Mouse (Mus musculus) CH12.LX (cell line): ENCODE data around the gene Lin52. TPM values are rescaled to one million over a fixed set of nuclear protein-coding genes. Genes with fewer than 3 reads are reported as not detected.

ENCODE experiments used
- DNase-seq: peaks from one replicate; pipeline ENCODE4 v3.0.0-alpha.2; 2013; ENCODE audit errors: extremely low read depth
- H3K27ac ChIP-seq: 2 replicates; pipeline ENCODE4 v1.5.1; 2012; ENCODE audit warnings: low read depth, mild to moderate bottlenecking, control low read depth, moderate library complexity; ENCODE audit not compliant: insufficient read depth
- H3K27me3 ChIP-seq: replicated peaks from 2 replicates; pipeline ENCODE3; 2012; ENCODE audit warnings: inconsistent platforms
- H3K36me3 ChIP-seq, 2 experiments: replicated peaks in 1 of 2; 2 replicates each; pipeline versions ENCODE3 to v1.6.1; 2012; ENCODE audit warnings: inconsistent platforms in 1 of 2, low read length in 1 of 2, mild to moderate bottlenecking in 1 of 2, mixed read lengths in 1 of 2, moderate library complexity in 1 of 2; ENCODE audit not compliant: control insufficient read depth in 1 of 2, insufficient read depth in 1 of 2
- H3K4me1 ChIP-seq, 2 experiments: 2 replicates each; pipeline ENCODE4 v1.6.1; 2012; ENCODE audit warnings: inconsistent platforms in 1 of 2, moderate library complexity in 1 of 2; ENCODE audit not compliant: insufficient read depth in 2 of 2, control insufficient read depth in 1 of 2
- H3K4me2 ChIP-seq: 2 replicates; pipeline ENCODE4 v1.6.1; 2012; ENCODE audit warnings: low read depth, mild to moderate bottlenecking, control low read depth; ENCODE audit not compliant: poor library complexity, insufficient read depth, severe bottlenecking
- H3K4me3 ChIP-seq, 3 experiments: fragments of 150-350 bp in 1 of 3; sonication (generic) in 1 of 3; replicated peaks in 1 of 3; 2 replicates each; pipeline versions ENCODE3 to v1.5.1; 2011 to 2012; ENCODE audit warnings: low read depth in 2 of 3, low read length in 2 of 3, mild to moderate bottlenecking in 2 of 3, moderate library complexity in 2 of 3, control low read depth in 1 of 3, improper control_type of control experiment in 1 of 3, inconsistent platforms in 1 of 3, mixed read lengths in 1 of 3; ENCODE audit not compliant: poor library complexity in 1 of 3
- H3K79me2 ChIP-seq: replicated peaks from 2 replicates; pipeline ENCODE4 v1.6.1; 2012; ENCODE audit warnings: mild to moderate bottlenecking, moderate library complexity; ENCODE audit not compliant: control insufficient read depth, poor library complexity, insufficient read depth, severe bottlenecking; ENCODE audit errors: extremely low read depth
- H3K9ac ChIP-seq: 2 replicates; pipeline ENCODE4 v1.6.1; 2012; ENCODE audit warnings: low read depth, mild to moderate bottlenecking, control low read depth, moderate library complexity; ENCODE audit not compliant: insufficient read depth
- H3K9me3 ChIP-seq: replicated peaks from 2 replicates; pipeline ENCODE3; 2012; ENCODE audit warnings: low read length, inconsistent platforms, mixed read lengths
- CHD1 ChIP-seq: IDR thresholded peaks from 2 replicates; pipeline ENCODE4 v1.6.1; 2012; ENCODE audit warnings: low read depth, low read length, improper control_type of control experiment, inconsistent platforms
- ELF1 ChIP-seq: IDR thresholded peaks from 2 replicates; pipeline ENCODE4 v1.6.1; 2014; ENCODE audit warnings: low read depth, mild to moderate bottlenecking, inconsistent platforms, low read length, improper control_type of control experiment
- GABPA ChIP-seq: IDR thresholded peaks from 2 replicates; pipeline ENCODE4 v1.6.1; 2012; ENCODE audit warnings: low read depth, low read length, improper control_type of control experiment, inconsistent platforms; ENCODE audit not compliant: insufficient replicate concordance
- HCFC1 ChIP-seq: IDR thresholded peaks from 2 replicates; pipeline ENCODE4 v1.6.1; 2012; ENCODE audit warnings: low read depth, mild to moderate bottlenecking, inconsistent platforms, low read length, improper control_type of control experiment
- IRF4 ChIP-seq: IDR thresholded peaks from 2 replicates; pipeline ENCODE4 v1.6.1; 2014; ENCODE audit warnings: low read depth, mild to moderate bottlenecking, inconsistent platforms, low read length, improper control_type of control experiment
- JUN ChIP-seq: IDR thresholded peaks from 2 replicates; pipeline ENCODE4 v1.6.1; 2011; ENCODE audit warnings: low read depth, mild to moderate bottlenecking, low read length, improper control_type of control experiment, moderate library complexity; ENCODE audit not compliant: insufficient read depth
- JUND ChIP-seq: conservative IDR thresholded peaks from 2 replicates; pipeline ENCODE4 v1.6.1; 2011; ENCODE audit warnings: low read depth, low read length, improper control_type of control experiment
- KAT2A ChIP-seq: IDR thresholded peaks from 2 replicates; pipeline ENCODE4 v1.6.1; 2012; ENCODE audit warnings: low read length, improper control_type of control experiment, inconsistent platforms; ENCODE audit not compliant: insufficient replicate concordance
- MAFK ChIP-seq: IDR thresholded peaks from 2 replicates; pipeline ENCODE4 v1.6.1; 2011; ENCODE audit warnings: low read length, improper control_type of control experiment; ENCODE audit not compliant: insufficient replicate concordance
- MAZ ChIP-seq: IDR thresholded peaks from 2 replicates; pipeline ENCODE4 v1.6.1; 2012; ENCODE audit warnings: low read depth, mild to moderate bottlenecking, inconsistent platforms, low read length, improper control_type of control experiment, moderate library complexity
- PAX5 ChIP-seq: IDR thresholded peaks from 2 replicates; pipeline ENCODE4 v1.6.1; 2012; ENCODE audit warnings: low read length, inconsistent platforms, mixed read lengths
- RCOR1 ChIP-seq: conservative IDR thresholded peaks from 2 replicates; pipeline ENCODE4 v1.6.1; 2012; ENCODE audit warnings: low read depth, mild to moderate bottlenecking, inconsistent platforms, low read length, improper control_type of control experiment
- ZC3H11A ChIP-seq: IDR thresholded peaks from 2 replicates; pipeline ENCODE4 v1.6.1; 2012; ENCODE audit warnings: low read depth, mild to moderate bottlenecking, inconsistent platforms, low read length, improper control_type of control experiment
- dilution Hi-C: fragments of 300-500 bp; cut with MboI; formaldehyde crosslinking; loops from 2 replicates; pipeline ENCODE4 v1.14.3; 2020; ENCODE audit warnings: low sequenced_read_pairs; ENCODE audit not compliant: extremely low pct_unique_long_range_greater_than_20kb, extremely low pct_ligation_motif_present
- in situ Hi-C: fragments of 300-500 bp; cut with MboI; formaldehyde crosslinking; loops from 3 replicates; pipeline ENCODE4 v1.14.3; 2019; ENCODE audit warnings: low sequenced_read_pairs, low pct_ligation_motif_present, low pct_unique_long_range_greater_than_20kb, mixed read lengths
- polyA plus RNA-seq: library from polyadenylated mRNA; unstranded; fragments of >175 nt; gene quantifications from 2 replicates; pipeline ENCODE4 v1.2.1, GENCODE M21; 2012; ENCODE audit warnings: low read depth; ENCODE audit not compliant: insufficient read length
- total RNA-seq, 2 experiments: library from RNA; depleted of rRNA; stranded (reverse); fragments of 300-350 nt in 1 of 2; fragments of >200 nt in 1 of 2; gene quantifications; 2 replicates each; pipeline ENCODE4 v1.2.3; 2012 to 2014

Gene Lin52
- total and polyA plus RNA-seq, 3 experiments: 5.9 to 16.2 (median 8.7) TPM

- dilution Hi-C loops (no loop called here), in situ Hi-C loops (no loop called here)
- H3K4me1 ChIP-seq: peaks cover 0 to 9% of the 10 kb centered on the region in 2 experiments; a peak in 2 of 4 replicates
- H3K27ac ChIP-seq: no peak overlapping the region
- no peaks in the 10 kb centered on the region for H3K79me2 ChIP-seq
- no peak overlapping the region for H3K4me3 ChIP-seq
- no peaks in the 10 kb centered on the region for H3K36me3 ChIP-seq
- no peak overlapping the region for H3K4me2 ChIP-seq
- H3K9me3 ChIP-seq: peaks cover 2% of the 10 kb centered on the region
- peaks cover 16% of the 10 kb centered on the region for H3K27me3 ChIP-seq
- no peak for TF ChIP-seq GABPA
- no peak for TF ChIP-seq PAX5
- no peak for TF ChIP-seq JUND
- TF ChIP-seq CHD1: no peak
- no peak for TF ChIP-seq ZC3H11A
- TF ChIP-seq MAFK: no peak
- TF ChIP-seq ELF1: no peak
- TF ChIP-seq KAT2A: no peak
- no peak for TF ChIP-seq JUN
- H3K9ac ChIP-seq: no peak overlapping the region
- no peak for DNase-seq
Measured at GRCm38 (mm10) chr12:84407259-84407658, 44.0 kb upstream of the Lin52 start.

GRCm38 (mm10) chr12:84407874-84408818 is 43.1 kb upstream of the Lin52 start:
- in situ Hi-C loops: no loop called here
- H3K9ac ChIP-seq: peak overlapping the region; percentile 29
- H3K4me1 ChIP-seq: peaks cover 0 to 9% of the 10 kb centered on the region in 2 experiments; a peak in 2 of 4 replicates
- peak overlapping the region; percentile 79 for H3K4me2 ChIP-seq
- dilution Hi-C loops: no loop called here
- peaks cover 16% of the 10 kb centered on the region for H3K27me3 ChIP-seq
- peak overlapping the region; percentile 55 to 71 (median 67) for H3K4me3 ChIP-seq
- H3K9me3 ChIP-seq: peaks cover 2% of the 10 kb centered on the region
- no peaks in the 10 kb centered on the region for H3K79me2 ChIP-seq
- no peaks in the 10 kb centered on the region for H3K36me3 ChIP-seq
- DNase-seq: peak; percentile 79
- TF ChIP-seq HCFC1 (0 out of 2 replicates have a peak, but pooled peaks have one; percentile 26), MAZ (peak; percentile 79), IRF4 (peak; percentile 51; the same call in 1 of the 2 replicates), RCOR1 (no peak)
- H3K27ac ChIP-seq: no peak overlapping the region
